9 mouse cellular contexts compared by ENCODE assay signal in genomic region chr12:113100448-113101076, GRCm38 (mm10). TPM values are rescaled to one million over a fixed set of nuclear protein-coding genes. Genes with fewer than 3 reads are reported as not detected.
DNase-seq lines count a peak whose midpoint lies in the region; ATAC-seq and TF ChIP-seq lines count a peak whose summit lies in the region.
"Had no signal": no experiment of that assay in that cellular context is flagged by ENCODE, and none has a peak within 500 bp of the region (broad histone marks: within the 10 kb centered on the region; RNA-seq: fewer than 3 reads in every experiment).

No protein-coding gene starts in this region.

- WGBS in stomach, embryonic 15.5 days = 74% methylated on average over 5 of the region's 5 CpGs
- 63% methylated on average over 5 of the region's 5 CpGs for WGBS in stomach, postnatal 0 days
- WGBS in heart, embryonic 12.5 days = 75% methylated on average over 5 of the region's 5 CpGs
- 73% methylated on average over 5 of the region's 5 CpGs for WGBS in liver, embryonic 13.5 days (ENCODE audit: insufficient replicate concordance)

- TF ChIP-seq CTCF in stomach, postnatal 0 days (IDR thresholded peaks at IDR 0.05; ENCODE audit: low read depth) = no peak

- peak; percentile 80 for DNase-seq in adrenal gland, postnatal 10 days
- no peak for DNase-seq in adrenal gland, adult 18-20 months (ENCODE audit: low spot score in 2 of 2)
- no peak for DNase-seq in stomach, postnatal 0 days (ENCODE audit: low spot score)
- no peak for DNase-seq in liver, embryonic 13.5 days
- DNase-seq in layer of hippocampus, adult 18-20 months (ENCODE audit: low spot score in 2 of 2) = no peak
- DNase-seq in thymus, postnatal 25 days = no peak

- H3K9ac ChIP-seq in stomach, embryonic 15.5 days = no peak overlapping the region
- no peak overlapping the region for H3K9ac ChIP-seq in stomach, postnatal 0 days (ENCODE audit: low read length)
- 0 out of 2 replicates have a peak overlapping the region, but pooled peaks have one; percentile 100 for H3K9ac ChIP-seq in heart, embryonic 12.5 days
- H3K9ac ChIP-seq in liver, embryonic 13.5 days = peak overlapping the region; percentile 92; the same call in 1 of the 2 replicates

- no peaks in the 10 kb centered on the region for H3K9me3 ChIP-seq in stomach, embryonic 15.5 days
- H3K9me3 ChIP-seq in stomach, postnatal 0 days (ENCODE audit: control insufficient read depth, low read length) = no peaks in the 10 kb centered on the region
- peaks cover under 1% of the 10 kb centered on the region; the same call in 1 of the 2 replicates for H3K9me3 ChIP-seq in heart, embryonic 12.5 days (replicated peaks)
- H3K9me3 ChIP-seq in liver, embryonic 13.5 days (replicated peaks) = no peaks in the 10 kb centered on the region

- ATAC-seq in stomach, embryonic 15.5 days (ENCODE audit: insufficient read depth, low FRiP score, low read depth) = no peak
- no peak for ATAC-seq in stomach, postnatal 0 days (ENCODE audit: low FRiP score, low TSS enrichment)
- no peak for ATAC-seq in heart, embryonic 12.5 days (ENCODE audit: insufficient number of reproducible peaks, low FRiP score)
- ATAC-seq in liver, embryonic 13.5 days (ENCODE audit: low read depth) = no peak

- H3K27ac ChIP-seq in stomach, embryonic 15.5 days = no peak overlapping the region
- no peak overlapping the region for H3K27ac ChIP-seq in stomach, postnatal 0 days (replicated peaks)
- H3K27ac ChIP-seq in heart, embryonic 12.5 days (ENCODE audit: poor library complexity, severe bottlenecking) = peak overlapping the region; percentile 14; the same call in 1 of the 2 replicates
- H3K27ac ChIP-seq in liver, embryonic 13.5 days = peak overlapping the region; percentile 82

- H3K4me2 ChIP-seq in stomach, embryonic 15.5 days = peak overlapping the region; percentile 87; the same call in 1 of the 2 replicates
- no peak overlapping the region for H3K4me2 ChIP-seq in stomach, postnatal 0 days (replicated peaks; ENCODE audit: low read depth)
- H3K4me2 ChIP-seq in heart, embryonic 12.5 days = peak overlapping the region; percentile 86
- H3K4me2 ChIP-seq in liver, embryonic 13.5 days = peak overlapping the region; percentile 85

- peaks cover 55% of the 10 kb centered on the region for H3K4me1 ChIP-seq in stomach, embryonic 15.5 days
- no peaks in the 10 kb centered on the region; the same call in 1 of the 2 replicates for H3K4me1 ChIP-seq in stomach, postnatal 0 days (replicated peaks; ENCODE audit: control insufficient read depth, insufficient read depth)
- peaks cover 62% of the 10 kb centered on the region for H3K4me1 ChIP-seq in heart, embryonic 12.5 days (replicated peaks)
- H3K4me1 ChIP-seq in liver, embryonic 13.5 days (replicated peaks) = peaks cover 79% of the 10 kb centered on the region

- 0 out of 2 replicates have a peak, but pooled peaks cover 2% of the 10 kb centered on the region for H3K36me3 ChIP-seq in stomach, embryonic 15.5 days
- no peaks in the 10 kb centered on the region for H3K36me3 ChIP-seq in stomach, postnatal 0 days (ENCODE audit: control insufficient read depth, insufficient read depth, low read length)
- H3K36me3 ChIP-seq in heart, embryonic 12.5 days = peaks cover 7% of the 10 kb centered on the region; the same call in 1 of the 2 replicates
- H3K36me3 ChIP-seq in liver, embryonic 13.5 days = peaks cover 9% of the 10 kb centered on the region; the same call in 1 of the 2 replicates

- no peak overlapping the region for H3K4me3 ChIP-seq in stomach, embryonic 15.5 days (replicated peaks)
- no peak overlapping the region for H3K4me3 ChIP-seq in stomach, postnatal 0 days (ENCODE audit: low read depth, low read length)
- no peak overlapping the region for H3K4me3 ChIP-seq in heart, embryonic 12.5 days
- H3K4me3 ChIP-seq in liver, embryonic 13.5 days (replicated peaks) = no peak overlapping the region

- TF ChIP-seq EP300 in stomach, postnatal 0 days (optimal IDR thresholded peaks at IDR 0.05) = no peak

- H3K27me3 ChIP-seq in stomach, embryonic 15.5 days (replicated peaks) = no peaks in the 10 kb centered on the region
- H3K27me3 ChIP-seq in stomach, postnatal 0 days (ENCODE audit: control insufficient read depth, insufficient read depth, low read length) = no peaks in the 10 kb centered on the region
- no peaks in the 10 kb centered on the region for H3K27me3 ChIP-seq in heart, embryonic 12.5 days (replicated peaks)
- H3K27me3 ChIP-seq in liver, embryonic 13.5 days = peaks cover 12% of the 10 kb centered on the region; the same call in 1 of the 2 replicates

RNA-seq across cellular contexts. Expression of gene Mta1, which starts 2.5 kb away (rescaled TPM):
- total RNA-seq in adrenal gland, postnatal 10 days (2021) = 10 to 100 TPM; 78.1 to 85.9 TPM
- total RNA-seq in adrenal gland, adult 18-20 months (2021) = 10 to 100 TPM; 61.6 to 89.6 TPM
- polyA plus RNA-seq in stomach, embryonic 15.5 days (2015; fragmentation: Nextera tagmentation; extraction: Ambion mirVana) = 11.2 and 12.2 TPM in 2 replicates
- polyA plus RNA-seq in stomach, postnatal 0 days (2015; fragmentation: Nextera tagmentation; extraction: Ambion mirVana) = 4.9 and 5.3 TPM in 2 replicates
- 11.3 and 11.4 TPM in 2 replicates for polyA plus RNA-seq in heart, embryonic 12.5 days (2016; fragmentation: Nextera tagmentation; extraction: Ambion mirVana)
- polyA plus RNA-seq in liver, embryonic 13.5 days (2015; fragmentation: Nextera tagmentation; extraction: Ambion mirVana) = 4.8 and 6.1 TPM in 2 replicates
- total RNA-seq in layer of hippocampus, adult 18-20 months (2021) = 10 to 100 TPM; 69.6 to 75.6 TPM

RNA-seq across cellular contexts. Expression of gene Tex22, which starts 26.3 kb away (rescaled TPM):
- not detected for total RNA-seq in adrenal gland, postnatal 10 days (2021)
- under 1 TPM in 1 of 2 experiments, not detected in 1; 0.27 TPM for total RNA-seq in adrenal gland, adult 18-20 months (2021)
- polyA plus RNA-seq in stomach, embryonic 15.5 days (2015; fragmentation: Nextera tagmentation; extraction: Ambion mirVana) = not detected in 2 replicates
- polyA plus RNA-seq in stomach, postnatal 0 days (2015; fragmentation: Nextera tagmentation; extraction: Ambion mirVana) = not detected in 2 replicates
- not detected in 2 replicates for polyA plus RNA-seq in heart, embryonic 12.5 days (2016; fragmentation: Nextera tagmentation; extraction: Ambion mirVana)
- not detected in 2 replicates for polyA plus RNA-seq in liver, embryonic 13.5 days (2015; fragmentation: Nextera tagmentation; extraction: Ambion mirVana)
- total RNA-seq in layer of hippocampus, adult 18-20 months (2021) = under 1 TPM; 0.32 to 0.91 TPM
- polyA plus RNA-seq: cortical plate, adult 2 months had no signal

RNA-seq across cellular contexts. Expression of gene Crip2, which starts 39.5 kb away (rescaled TPM):
- 100 to 1,000 TPM; 184 to 199 TPM for total RNA-seq in adrenal gland, postnatal 10 days (2021)
- 10 to 100 TPM; 48.1 to 55.6 TPM for total RNA-seq in adrenal gland, adult 18-20 months (2021)
- polyA plus RNA-seq in stomach, embryonic 15.5 days (2015; fragmentation: Nextera tagmentation; extraction: Ambion mirVana) = 125 and 130 TPM in 2 replicates
- 106 and 112 TPM in 2 replicates for polyA plus RNA-seq in stomach, postnatal 0 days (2015; fragmentation: Nextera tagmentation; extraction: Ambion mirVana)
- 1,186 and 1,223 TPM in 2 replicates for polyA plus RNA-seq in heart, embryonic 12.5 days (2016; fragmentation: Nextera tagmentation; extraction: Ambion mirVana)
- polyA plus RNA-seq in liver, embryonic 13.5 days (2015; fragmentation: Nextera tagmentation; extraction: Ambion mirVana) = 47.9 and 50.4 TPM in 2 replicates
- 100 to 1,000 TPM in 1 of 2 experiments, 10 to 100 TPM in 1; 91.2 to 107 TPM for total RNA-seq in layer of hippocampus, adult 18-20 months (2021)

RNA-seq across cellular contexts. Expression of gene Crip1, which starts 45.6 kb away (rescaled TPM):
- 100 to 1,000 TPM; 151 to 176 TPM for total RNA-seq in adrenal gland, postnatal 10 days (2021)
- total RNA-seq in adrenal gland, adult 18-20 months (2021) = 100 to 1,000 TPM in 1 of 2 experiments, 10 to 100 TPM in 1; 52.9 to 106 TPM
- polyA plus RNA-seq in stomach, embryonic 15.5 days (2015; fragmentation: Nextera tagmentation; extraction: Ambion mirVana) = 312 and 313 TPM in 2 replicates
- 585 and 865 TPM in 2 replicates for polyA plus RNA-seq in stomach, postnatal 0 days (2015; fragmentation: Nextera tagmentation; extraction: Ambion mirVana)
- 464 and 485 TPM in 2 replicates for polyA plus RNA-seq in heart, embryonic 12.5 days (2016; fragmentation: Nextera tagmentation; extraction: Ambion mirVana)
- polyA plus RNA-seq in liver, embryonic 13.5 days (2015; fragmentation: Nextera tagmentation; extraction: Ambion mirVana) = 84.5 and 94.1 TPM in 2 replicates
- total RNA-seq in layer of hippocampus, adult 18-20 months (2021) = 10 to 100 TPM in 1 of 2 experiments, 1 to 10 TPM in 1; 9.5 to 10.3 TPM

RNA-seq across cellular contexts. Expression of gene Tedc1, which starts 55.7 kb away (rescaled TPM):
- 1 to 10 TPM; 3.1 to 5.4 TPM for total RNA-seq in adrenal gland, postnatal 10 days (2021)
- under 1 TPM; 0.83 to 0.93 TPM for total RNA-seq in adrenal gland, adult 18-20 months (2021)
- 26.0 and 32.1 TPM in 2 replicates for polyA plus RNA-seq in stomach, embryonic 15.5 days (2015; fragmentation: Nextera tagmentation; extraction: Ambion mirVana)
- polyA plus RNA-seq in stomach, postnatal 0 days (2015; fragmentation: Nextera tagmentation; extraction: Ambion mirVana) = 5.7 and 6.0 TPM in 2 replicates
- 24.5 and 26.9 TPM in 2 replicates for polyA plus RNA-seq in heart, embryonic 12.5 days (2016; fragmentation: Nextera tagmentation; extraction: Ambion mirVana)
- 12.0 and 12.9 TPM in 2 replicates for polyA plus RNA-seq in liver, embryonic 13.5 days (2015; fragmentation: Nextera tagmentation; extraction: Ambion mirVana)
- under 1 TPM; 0.91 to 0.97 TPM for total RNA-seq in layer of hippocampus, adult 18-20 months (2021)

Comparison
In these comparisons a context has a peak if more than half of its experiments do, and no peak if none do; other contexts are left out.
1. H3K27ac ChIP-seq: peak in heart, embryonic 12.5 days (single experiment) and liver, embryonic 13.5 days (single experiment); none in stomach, embryonic 15.5 days (single experiment) and stomach, postnatal 0 days (single experiment).
2. H3K9ac ChIP-seq: peak in heart, embryonic 12.5 days (single experiment) and liver, embryonic 13.5 days (single experiment); none in stomach, embryonic 15.5 days (single experiment) and stomach, postnatal 0 days (single experiment).